Mouse (Mus musculus) neural tube, embryonic 15.5 days (tissue): ENCODE results near the gene Olfr229. TPM values are rescaled to one million over a fixed set of nuclear protein-coding genes. Genes with fewer than 3 reads are reported as not detected.
"Not testable (repeated sequence)": the region's sequence is repeated elsewhere in the genome, so short reads cannot be mapped to it uniquely, and the experiment has no call there.

Experiments
- ATAC-seq: fragments of 200-750 bp; cut with Nextera tagmentation; 2 replicates; pipeline ENCODE4 v1.8.0; 2017; ENCODE audit warnings: mild to moderate bottlenecking, moderate TSS enrichment, moderate library complexity; ENCODE audit not compliant: low FRiP score
- H3K27ac ChIP-seq: fragments of 300-500 bp; sonication (generic); replicated peaks from 2 replicates; pipeline ENCODE4 v1.5.1; 2015; ENCODE audit warnings: mild to moderate bottlenecking, inconsistent platforms
- H3K27me3 ChIP-seq: fragments of 300-500 bp; sonication (generic); replicated peaks from 2 replicates; pipeline ENCODE4 v1.6.1; 2015; ENCODE audit warnings: inconsistent platforms
- H3K36me3 ChIP-seq: fragments of 300-500 bp; sonication (generic); 2 replicates; pipeline ENCODE4 v1.6.1; 2015; ENCODE audit warnings: inconsistent platforms
- H3K4me1 ChIP-seq: fragments of 300-500 bp; sonication (generic); 2 replicates; pipeline ENCODE4 v1.6.1; 2015; ENCODE audit warnings: inconsistent platforms
- H3K4me2 ChIP-seq: fragments of 300-500 bp; sonication (generic); 2 replicates; pipeline ENCODE4 v1.6.1; 2015; ENCODE audit warnings: inconsistent platforms, mild to moderate bottlenecking, moderate library complexity
- H3K4me3 ChIP-seq: fragments of 300-500 bp; sonication (generic); replicated peaks from 2 replicates; pipeline ENCODE4 v1.5.1; 2015; ENCODE audit warnings: mild to moderate bottlenecking, inconsistent platforms
- H3K9ac ChIP-seq: fragments of 300-500 bp; sonication (generic); replicated peaks from 2 replicates; pipeline ENCODE4 v1.6.1; 2015; ENCODE audit warnings: mild to moderate bottlenecking, inconsistent platforms
- H3K9me3 ChIP-seq: fragments of 300-500 bp; sonication (generic); replicated peaks from 2 replicates; pipeline ENCODE4 v1.6.1; 2016; ENCODE audit warnings: inconsistent platforms
- WGBS: fragments of 180-500 bp; shearing (Covaris S2); methylation state at CpG from one replicate; pipeline ENCODE4 v1.1.7; 2015; ENCODE audit warnings: mixed read lengths; 5-methylcytosine and 5-hydroxymethylcytosine counted together
- polyA plus RNA-seq: library from polyadenylated mRNA; unstranded; fragments of >200 nt; fragmentation: Nextera tagmentation; extraction: Ambion mirVana; gene quantifications from 2 replicates; pipeline ENCODE4 v1.2.1, GENCODE M21; 2015

Gene Olfr229
- polyA plus RNA-seq: not detected in 2 replicates

DNA sequence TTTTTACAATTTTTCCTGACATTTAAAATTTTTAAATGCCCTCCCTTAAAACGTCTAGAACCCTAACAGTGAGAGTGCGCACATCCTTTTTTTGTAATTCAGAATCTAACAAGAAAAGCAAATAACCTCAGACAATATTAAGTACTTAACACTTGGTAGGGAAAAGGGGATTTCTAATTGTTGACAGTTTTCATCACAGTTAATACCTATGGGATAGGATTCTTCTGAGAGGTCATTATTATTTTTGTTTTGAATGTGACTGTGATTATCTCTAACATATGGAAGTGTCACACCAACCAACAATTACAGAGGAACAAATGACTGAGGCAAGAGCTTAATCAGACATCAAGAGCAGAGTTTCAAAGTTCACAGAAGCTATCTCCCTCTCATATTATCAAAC lies at the start of gene Olfr229:
Olfr229 (plus strand) TSS at position 301 of the 400 bp plus-strand sequence.
- no peaks in the 10 kb centered on the region for H3K36me3 ChIP-seq
- no peak within 1 kb of the TSS for H3K9ac ChIP-seq
- H3K9me3 ChIP-seq: no peaks in the 10 kb centered on the region
- H3K4me1 ChIP-seq: no peaks in the 10 kb centered on the region
- H3K27ac ChIP-seq: no peak within 1 kb of the TSS
- no peak within 1 kb of the TSS for H3K4me2 ChIP-seq
- no peak for ATAC-seq
- no peaks in the 10 kb centered on the region for H3K27me3 ChIP-seq
- H3K4me3 ChIP-seq: no peak within 1 kb of the TSS
- WGBS: 73% methylated on average over 2 of the region's 2 CpGs

DNA sequence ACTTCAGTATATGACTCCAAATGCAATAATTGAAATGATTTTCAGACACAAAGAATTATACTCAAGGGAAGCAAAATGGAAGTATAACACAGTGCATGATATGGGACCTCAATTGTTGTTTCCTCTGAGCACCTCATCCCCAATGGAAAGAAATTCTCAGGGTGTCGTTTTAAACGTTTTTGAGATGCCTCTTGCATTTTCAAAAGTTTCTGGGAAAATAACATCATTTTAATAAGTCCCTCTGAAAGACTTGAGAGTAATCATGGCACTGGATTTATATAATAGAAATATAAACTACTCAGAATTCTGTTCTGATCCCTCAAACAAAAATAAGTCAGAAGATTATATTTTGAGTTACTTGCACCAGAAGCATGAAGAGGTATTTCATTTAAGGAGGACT lies 41.0 kb upstream of the Olfr229 start, which contains the start of gene Olfr972:
Olfr972 (plus strand) TSS at position 301 of the 400 bp plus-strand sequence.
- no peak within 1 kb of the TSS for H3K9ac ChIP-seq
- ATAC-seq: no peak
- no peak within 1 kb of the TSS for H3K27ac ChIP-seq
- no peak within 1 kb of the TSS for H3K4me2 ChIP-seq
- WGBS: 80% methylated on average over 2 of the region's 2 CpGs
- no peaks in the 10 kb centered on the region for H3K27me3 ChIP-seq
- no peaks in the 10 kb centered on the region for H3K9me3 ChIP-seq
- H3K4me1 ChIP-seq: no peaks in the 10 kb centered on the region
- no peak within 1 kb of the TSS for H3K4me3 ChIP-seq
- H3K36me3 ChIP-seq: no peaks in the 10 kb centered on the region

DNA sequence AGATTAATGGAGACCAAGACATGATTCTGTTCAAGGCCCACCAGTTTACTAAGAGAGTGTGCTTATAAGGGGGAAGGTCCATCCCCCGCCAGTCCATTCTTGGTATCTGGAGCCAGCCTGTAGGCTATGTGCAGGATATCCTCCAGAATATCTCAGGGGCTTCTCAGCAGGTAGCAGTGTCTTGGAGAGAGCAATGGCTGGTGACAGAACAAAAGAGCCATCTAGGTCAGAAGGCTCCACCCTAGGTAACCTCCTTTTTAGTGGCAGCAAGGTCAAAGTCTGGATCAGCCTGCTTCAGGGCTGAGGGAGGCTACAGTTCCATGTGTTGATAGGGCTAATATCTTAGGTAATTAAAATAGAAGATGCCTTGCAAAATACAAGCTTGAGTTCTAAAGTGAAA lies 35.1 kb upstream of the Olfr229 start:
- not testable (repeated sequence) for H3K27ac ChIP-seq, ATAC-seq, H3K4me2 ChIP-seq, H3K9me3 ChIP-seq, H3K9ac ChIP-seq, H3K4me3 ChIP-seq, H3K27me3 ChIP-seq, H3K36me3 ChIP-seq, H3K4me1 ChIP-seq
- WGBS: 93% methylated on average over 1 of the region's 1 CpGs

GRCm38 (mm10) chr9:39877541-39878396 lies 29.4 kb upstream of the Olfr229 start:
- H3K9ac ChIP-seq, H3K9me3 ChIP-seq, H3K4me1 ChIP-seq, H3K27ac ChIP-seq, H3K36me3 ChIP-seq, H3K4me3 ChIP-seq, H3K4me2 ChIP-seq, H3K27me3 ChIP-seq: not testable (repeated sequence)
- ATAC-seq: peak; percentile 96
- no CpG with 5 or more reads among the region's 4 CpGs for WGBS

DNA sequence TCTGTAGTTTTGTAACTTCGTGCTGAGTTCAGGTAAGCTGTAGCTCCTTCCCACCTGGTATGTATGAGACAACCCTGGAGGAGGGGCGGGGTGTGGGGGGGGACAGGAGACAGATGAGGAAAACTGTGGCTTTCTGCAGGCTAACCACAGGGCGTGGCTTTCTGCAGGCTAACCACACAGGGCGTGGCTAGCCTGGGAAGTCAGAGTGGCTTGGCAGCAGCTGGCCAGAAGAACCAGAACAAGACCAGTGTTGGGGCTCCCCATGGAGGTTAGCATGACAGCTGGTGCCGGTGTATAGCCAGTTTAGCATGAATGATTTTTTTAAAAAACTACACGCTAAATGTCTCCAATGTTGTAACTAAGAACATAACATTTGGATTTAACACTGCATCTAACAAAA lies 2.0 kb upstream of the Olfr229 start:
- WGBS: 83% methylated on average over 6 of the region's 6 CpGs
- no peak overlapping the region for H3K4me2 ChIP-seq
- no peak overlapping the region for H3K27ac ChIP-seq
- no peak overlapping the region for H3K9ac ChIP-seq
- ATAC-seq: no peak
- H3K9me3 ChIP-seq: no peaks in the 10 kb centered on the region
- H3K4me3 ChIP-seq: no peak overlapping the region
- no peaks in the 10 kb centered on the region for H3K36me3 ChIP-seq
- no peaks in the 10 kb centered on the region for H3K27me3 ChIP-seq
- no peaks in the 10 kb centered on the region for H3K4me1 ChIP-seq

DNA sequence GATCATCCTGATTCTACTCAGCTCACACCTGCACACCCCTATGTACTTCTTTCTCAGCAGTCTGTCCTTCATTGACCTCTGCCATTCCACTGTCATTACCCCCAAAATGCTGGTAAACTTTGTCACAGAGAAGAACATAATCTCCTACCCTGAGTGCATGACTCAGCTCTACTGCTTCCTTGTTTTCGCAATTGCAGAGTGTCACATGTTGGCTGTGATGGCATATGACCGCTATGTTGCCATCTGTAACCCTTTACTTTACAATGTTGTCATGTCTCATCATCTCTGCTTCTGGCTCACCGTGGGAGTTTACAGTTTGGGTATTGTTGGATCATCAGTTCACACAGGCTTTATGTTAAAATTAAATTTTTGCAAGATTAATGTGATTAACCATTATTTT lies 2.8 kb downstream of the Olfr229 start:
- Histone ChIP-seq H3K4me2 (no peak overlapping the region), H3K27ac (no peak overlapping the region), H3K9ac (no peak overlapping the region), H3K4me3 (no peak overlapping the region), H3K36me3 (no peaks in the 10 kb centered on the region), H3K4me1 (no peaks in the 10 kb centered on the region), H3K27me3 (no peaks in the 10 kb centered on the region), H3K9me3 (no peaks in the 10 kb centered on the region)
- WGBS: 84% methylated on average over 3 of the region's 3 CpGs
- no peak for ATAC-seq

DNA sequence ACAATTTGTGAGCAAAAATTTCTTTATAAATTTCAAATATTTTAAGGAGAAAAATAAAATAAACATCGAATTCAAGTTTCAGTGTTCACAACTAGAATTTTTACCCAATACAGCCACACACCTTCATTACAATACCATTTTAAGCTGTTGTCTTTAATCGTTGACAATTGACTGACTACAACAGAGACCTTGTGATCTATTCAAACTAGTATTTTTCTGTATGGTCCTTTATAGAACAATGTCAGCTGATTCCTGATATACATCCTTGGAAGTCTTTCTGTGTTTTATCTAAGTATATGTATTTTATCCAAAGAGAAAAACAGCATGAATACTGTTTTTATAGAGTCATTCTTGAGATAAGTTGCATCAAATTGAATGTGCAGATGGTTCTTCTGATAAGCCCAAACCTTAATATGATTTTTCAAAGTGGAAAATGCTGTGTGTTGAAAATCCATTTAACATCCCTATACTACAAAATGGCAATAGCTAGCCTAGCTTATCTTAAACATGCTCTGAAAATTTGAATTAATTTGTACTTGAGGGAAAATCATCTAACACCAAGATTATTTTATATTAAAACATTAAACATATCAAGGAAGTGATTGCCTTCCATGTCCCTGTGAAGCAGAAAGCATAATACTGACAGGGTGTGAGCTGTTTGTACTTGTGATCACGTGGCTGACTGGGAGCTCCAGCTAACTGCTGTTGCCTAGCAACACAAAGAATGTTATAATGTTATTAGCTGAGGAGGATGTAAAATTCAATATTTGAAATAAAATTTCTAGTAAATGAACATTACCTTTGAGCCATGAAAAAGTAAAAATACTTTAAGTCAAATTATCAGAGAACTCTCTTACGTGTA lies 21.1 kb downstream of the Olfr229 start:
- not testable (repeated sequence) for H3K27me3 ChIP-seq, H3K4me2 ChIP-seq, H3K4me1 ChIP-seq, H3K9me3 ChIP-seq, H3K4me3 ChIP-seq, H3K27ac ChIP-seq, H3K36me3 ChIP-seq, H3K9ac ChIP-seq
- peak; percentile 96 for ATAC-seq
- WGBS: no CpG with 5 or more reads among the region's 4 CpGs

- not testable (repeated sequence) for H3K9me3 ChIP-seq, H3K9ac ChIP-seq, H3K4me3 ChIP-seq, H3K36me3 ChIP-seq, H3K4me1 ChIP-seq, H3K4me2 ChIP-seq, H3K27ac ChIP-seq, H3K27me3 ChIP-seq
- WGBS: 41% methylated on average over 1 of the region's 1 CpGs
- ATAC-seq: peak; percentile 39; the same call in 1 of the 2 replicates
These were observed 21.7 kb downstream of the Olfr229 start for GRCm38 (mm10) chr9:39928837-39929236.

DNA sequence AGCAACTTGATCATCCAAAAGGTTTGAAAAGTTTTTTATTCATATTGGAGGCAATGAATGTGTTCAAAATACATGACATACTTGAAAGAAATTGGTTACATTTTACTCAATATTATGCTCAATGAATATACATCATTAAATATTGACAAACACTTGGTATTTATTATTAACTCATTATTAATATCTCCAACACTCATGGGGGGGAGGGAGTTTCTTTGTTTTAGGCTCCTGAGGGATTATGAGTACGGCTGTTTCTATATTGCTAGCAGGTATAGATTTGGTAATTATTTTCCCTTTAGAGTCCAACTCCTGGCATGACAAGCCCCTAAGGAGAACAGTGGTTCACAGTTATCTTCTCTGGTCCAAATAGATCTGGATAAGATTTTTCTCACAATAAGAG lies 30.1 kb downstream of the Olfr229 start, which contains the start of gene Olfr974:
Olfr974 (plus strand) TSS at position 301 of the 400 bp plus-strand sequence.
- no peak for ATAC-seq
- Histone ChIP-seq H3K27ac (no peak within 1 kb of the TSS), H3K4me2 (no peak within 1 kb of the TSS), H3K4me1 (no peaks in the 10 kb centered on the region), H3K27me3 (no peaks in the 10 kb centered on the region), H3K36me3 (no peaks in the 10 kb centered on the region), H3K4me3 (no peak within 1 kb of the TSS), H3K9ac (no peak within 1 kb of the TSS), H3K9me3 (no peaks in the 10 kb centered on the region)
- WGBS: 77% methylated on average over 1 of the region's 1 CpGs

DNA sequence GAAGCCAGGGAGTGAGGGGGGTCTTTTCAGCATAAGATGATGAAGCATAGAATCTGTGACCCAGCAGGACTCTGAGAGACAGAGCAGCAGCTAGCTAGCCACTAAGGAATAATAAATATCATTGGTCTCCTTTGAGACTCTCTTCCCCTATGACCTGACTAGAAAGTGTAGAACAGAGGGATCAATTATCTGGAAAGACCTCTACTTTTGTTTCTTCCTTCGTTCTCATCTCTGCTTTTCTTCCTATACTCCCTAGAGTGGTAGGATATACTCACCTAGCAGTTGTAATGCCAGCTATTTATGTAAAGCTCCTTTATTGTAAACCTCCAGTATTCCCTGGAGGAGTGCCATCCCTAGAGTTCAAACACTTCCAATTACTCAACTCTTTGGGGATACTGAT lies 44.8 kb downstream of the Olfr229 start, which contains the start of gene Olfr975:
Olfr975 (minus strand) TSS at position 101 of the 400 bp plus-strand sequence.
- no peak within 1 kb of the TSS for H3K4me3 ChIP-seq
- no peak for ATAC-seq
- H3K4me1 ChIP-seq: no peaks in the 10 kb centered on the region
- WGBS: 57% methylated on average over 1 of the region's 1 CpGs
- H3K27me3 ChIP-seq: no peaks in the 10 kb centered on the region
- H3K9ac ChIP-seq: no peak within 1 kb of the TSS
- no peaks in the 10 kb centered on the region for H3K9me3 ChIP-seq
- H3K36me3 ChIP-seq: no peaks in the 10 kb centered on the region
- no peak within 1 kb of the TSS for H3K27ac ChIP-seq
- no peak within 1 kb of the TSS for H3K4me2 ChIP-seq

DNA sequence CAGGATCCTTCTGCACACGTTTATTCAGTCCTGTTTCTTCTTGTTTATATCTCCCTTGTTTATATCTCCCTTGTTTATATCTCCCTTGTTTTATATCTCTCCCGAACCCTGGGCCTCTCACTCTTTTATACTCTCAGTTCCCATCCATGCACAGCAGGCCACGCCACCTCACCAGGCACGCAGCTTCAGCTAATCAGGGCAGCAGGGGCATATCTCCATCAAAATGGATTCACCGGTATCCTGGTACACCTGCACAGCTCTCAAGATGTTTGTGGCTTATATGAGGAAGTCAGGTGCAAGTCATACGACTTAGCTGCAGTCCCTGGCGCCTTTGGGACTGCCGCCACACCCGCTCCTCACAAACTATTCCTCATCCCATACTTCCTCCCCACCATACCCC lies 53.9 kb downstream of the Olfr229 start, which contains the start of gene Olfr976:
Olfr976 (minus strand) TSS at position 101 of the 400 bp plus-strand sequence.
- 92% methylated on average over 8 of the region's 9 CpGs for WGBS
- not testable (repeated sequence) for ATAC-seq

More for the DNA sequence above, 53.9 kb downstream of the Olfr229 start, which contains the start of gene Olfr976:
- not testable (repeated sequence) for H3K36me3 ChIP-seq, H3K27me3 ChIP-seq, H3K27ac ChIP-seq, H3K9me3 ChIP-seq, H3K9ac ChIP-seq, H3K4me3 ChIP-seq, H3K4me1 ChIP-seq, H3K4me2 ChIP-seq
